In genomic region chr11:6207090-6207489, GRCm38 (mm10) we compare ENCODE assay signal across 28 mouse cellular contexts. TPM values are rescaled to one million over a fixed set of nuclear protein-coding genes. Genes with fewer than 3 reads are reported as not detected.
DNase-seq lines count a peak whose midpoint lies in the region; ATAC-seq and TF ChIP-seq lines count a peak whose summit lies in the region.
"Had no signal": no experiment of that assay in that cellular context is flagged by ENCODE, and none has a peak within 500 bp of the region (broad histone marks: within the 10 kb centered on the region; RNA-seq: fewer than 3 reads in every experiment).

No protein-coding gene starts in this region.

- no peak overlapping the region for H3K9ac ChIP-seq in MEL (ENCODE audit: control insufficient read depth, low read depth, low read length, poor library complexity, severe bottlenecking)
- H3K9ac ChIP-seq in liver, embryonic 14.5 days (replicated peaks) = no peak overlapping the region
- H3K9ac ChIP-seq: embryonic facial prominence, embryonic 13.5 days; forebrain, embryonic 12.5 days; forebrain, embryonic 15.5 days; hindbrain, embryonic 12.5 days; hindbrain, embryonic 15.5 days had no signal

- intact Hi-C loops in gastrocnemius, postnatal 36 days (cut with DNase I) = no loop called here

- no peak for TF ChIP-seq RAD21 in MEL (IDR thresholded peaks at IDR 0.05; ENCODE audit: low read depth, low read length)

- 45% methylated on average over 2 of the region's 2 CpGs for WGBS in liver, embryonic 14.5 days (ENCODE audit: insufficient replicate concordance)

- TF ChIP-seq POLR2A in MEL (IDR thresholded peaks at IDR 0.05; ENCODE audit: control insufficient read depth in 1 of 2, insufficient read depth in 1 of 2, low read depth in 1 of 2, low read length in 2 of 2, poor library complexity in 1 of 2) = no peak

- H3K4me3 ChIP-seq in MEL (ENCODE audit: control insufficient read depth in 1 of 2, insufficient read depth in 1 of 2, low read depth in 2 of 2, low read length in 2 of 2) = no peak overlapping the region
- no peak overlapping the region for H3K4me3 ChIP-seq in liver, embryonic 14.5 days (ENCODE audit: insufficient read depth in 1 of 2, low read depth in 2 of 2, low read length in 2 of 2)
- H3K4me3 ChIP-seq: embryonic facial prominence, embryonic 10.5 days; embryonic facial prominence, embryonic 13.5 days; erythroblast, embryonic 14.5 days; forebrain, embryonic 12.5 days; forebrain, embryonic 15.5 days; hindbrain, embryonic 12.5 days; hindbrain, embryonic 15.5 days had no signal

- H3K27ac ChIP-seq in MEL (ENCODE audit: control insufficient read depth, low read depth, low read length) = no peak overlapping the region
- no peak overlapping the region for H3K27ac ChIP-seq in liver, embryonic 14.5 days
- H3K27ac ChIP-seq: embryonic facial prominence, embryonic 10.5 days; embryonic facial prominence, embryonic 13.5 days; forebrain, embryonic 12.5 days; forebrain, embryonic 15.5 days; hindbrain, embryonic 12.5 days; hindbrain, embryonic 15.5 days had no signal

- TF ChIP-seq CTCF in MEL (IDR thresholded peaks at IDR 0.05 in 2 of 3, conservative IDR thresholded peaks at IDR 0.05 in 1 of 3; ENCODE audit: control insufficient read depth in 1 of 3, insufficient read depth in 1 of 3, low read depth in 2 of 3, low read length in 3 of 3, poor library complexity in 1 of 3, severe bottlenecking in 1 of 3) = no peak
- TF ChIP-seq CTCF in liver, embryonic 14.5 days (IDR thresholded peaks at IDR 0.05; ENCODE audit: low read depth) = no peak

- 0 out of 2 replicates have a peak, but pooled peaks have one; percentile 28 for ATAC-seq in liver, embryonic 14.5 days (ENCODE audit: insufficient read depth)
- peak; percentile 85 for ATAC-seq in megakaryocyte-erythroid progenitor cell, adult 5-6 weeks (replicated peaks; ENCODE audit: low FRiP score, low TSS enrichment, poor library complexity, severe bottlenecking)
- ATAC-seq: CD4-positive, CD25-positive, alpha-beta regulatory T cell, adult 4 months; forebrain, embryonic 15.5 days; Patski had no signal

- peaks cover 2 to 8% of the 10 kb centered on the region in 2 experiments for H3K27me3 ChIP-seq in MEL (ENCODE audit: control insufficient read depth in 1 of 2, insufficient read depth in 2 of 2, low read length in 2 of 2)
- H3K27me3 ChIP-seq in liver, embryonic 14.5 days (ENCODE audit: control insufficient read depth, insufficient read depth, low read length) = no peaks in the 10 kb centered on the region
- H3K27me3 ChIP-seq: embryonic facial prominence, embryonic 13.5 days; forebrain, embryonic 12.5 days; forebrain, embryonic 15.5 days; hindbrain, embryonic 15.5 days had no signal

- no peak for TF ChIP-seq EP300 in MEL (IDR thresholded peaks at IDR 0.05; ENCODE audit: low read depth in 1 of 2, low read length in 2 of 2)
- TF ChIP-seq EP300 in liver, embryonic 14.5 days (IDR thresholded peaks at IDR 0.05; ENCODE audit: low read depth) = no peak

- no peaks in the 10 kb centered on the region for H3K79me2 ChIP-seq in MEL (ENCODE audit: control insufficient read depth, insufficient read depth, low read length, poor library complexity)

- no peaks in the 10 kb centered on the region for H3K36me3 ChIP-seq in MEL (ENCODE audit: control insufficient read depth in 1 of 2, insufficient read depth in 2 of 2, low read length in 2 of 2)
- no peaks in the 10 kb centered on the region for H3K36me3 ChIP-seq in liver, embryonic 14.5 days (replicated peaks; ENCODE audit: control insufficient read depth, insufficient read depth, low read depth)
- H3K36me3 ChIP-seq: embryonic facial prominence, embryonic 10.5 days; embryonic facial prominence, embryonic 13.5 days; forebrain, embryonic 12.5 days; forebrain, embryonic 15.5 days; hindbrain, embryonic 12.5 days; hindbrain, embryonic 15.5 days had no signal

- H3K4me2 ChIP-seq in liver, embryonic 14.5 days (ENCODE audit: low read depth) = no peak overlapping the region
- H3K4me2 ChIP-seq: embryonic facial prominence, embryonic 13.5 days; forebrain, embryonic 12.5 days; forebrain, embryonic 15.5 days; heart, embryonic 11.5 days; hindbrain, embryonic 12.5 days; hindbrain, embryonic 15.5 days had no signal

- H3K9me3 ChIP-seq in MEL (replicated peaks; ENCODE audit: insufficient read depth, low read length) = no peaks in the 10 kb centered on the region
- H3K9me3 ChIP-seq in liver, embryonic 14.5 days (ENCODE audit: control insufficient read depth, low read length) = no peaks in the 10 kb centered on the region
- H3K9me3 ChIP-seq: forebrain, embryonic 15.5 days; hindbrain, embryonic 15.5 days had no signal

- peak; percentile 35 for DNase-seq in MEL (ENCODE audit: low read depth, low spot score)
- DNase-seq in liver, embryonic 14.5 days (ENCODE audit: low read depth in 3 of 3, low spot score in 3 of 3) = no peak
- no peak for DNase-seq in gastrocnemius, postnatal 36 days
- DNase-seq in thymus, postnatal 36 days = no peak
- no peak for DNase-seq in cerebellum, postnatal 14 days
- DNase-seq: adrenal gland, postnatal 10 days; adrenal gland, postnatal 36 days; cerebellum, adult 2 months; cerebellum, adult 9-11 months; cerebellum, postnatal 36 days; embryo, embryonic 11 days; heart, adult 11 months had no signal

- no peaks in the 10 kb centered on the region for H3K4me1 ChIP-seq in MEL (ENCODE audit: control insufficient read depth in 1 of 2, insufficient read depth in 2 of 2, low read length in 2 of 2)
- no peaks in the 10 kb centered on the region for H3K4me1 ChIP-seq in liver, embryonic 14.5 days (replicated peaks; ENCODE audit: control insufficient read depth in 2 of 2, insufficient read depth in 2 of 2, low read length in 1 of 2)
- H3K4me1 ChIP-seq: embryonic facial prominence, embryonic 10.5 days; embryonic facial prominence, embryonic 13.5 days; forebrain, embryonic 12.5 days; forebrain, embryonic 15.5 days; hindbrain, embryonic 12.5 days; hindbrain, embryonic 15.5 days had no signal

TF ChIP-seq in MEL, 35 proteins besides CTCF, POLR2A, EP300 and RAD21:
- no peak for TF ChIP-seq POLR2AphosphoS2 (IDR thresholded peaks at IDR 0.05; ENCODE audit: low read length)
- TF ChIP-seq MAFK (IDR thresholded peaks at IDR 0.05; ENCODE audit: borderline replicate concordance, low read depth, low read length) = no peak
- TF ChIP-seq MYB (IDR thresholded peaks at IDR 0.05; ENCODE audit: low read depth, low read length) = no peak
TF ChIP-seq in MEL: peak in this region for 0.

RNA-seq across cellular contexts. Expression of gene Nudcd3, which starts 6.9 kb away (rescaled TPM):
- total RNA-seq in MEL (2012; rRNA removed) = 29.8 and 33.3 TPM in 2 replicates
- 10 to 100 TPM in 1 of 2 experiments, not detected in 1; 50.5 TPM for polyA plus RNA-seq in MEL (2012; ENCODE audit: insufficient read depth in 1 of 2, insufficient read length in 2 of 2, low read depth in 1 of 2, low replicate concordance in 2 of 2, missing spikeins in 1 of 2)
- 10.2 TPM in 2 replicates for polyA plus RNA-seq in liver, embryonic 14.5 days (2012; rRNA removed)
- 9.3 and 11.9 TPM in 2 replicates for polyA plus RNA-seq in liver, embryonic 14.5 days (2014; fragmentation: Nextera tagmentation; extraction: Ambion mirVana)
- 27.6 and 35.1 TPM in 2 replicates for total RNA-seq in megakaryocyte-erythroid progenitor cell, adult 5-6 weeks (2014; fragmentation: Nextera tagmentation)
- 34.6 and 39.0 TPM in 2 replicates for total RNA-seq in megakaryocyte-erythroid progenitor cell, adult 5-6 weeks (2017)
- total RNA-seq in gastrocnemius, postnatal 36 days (2021) = 10 to 100 TPM; 58.5 to 62.8 TPM

RNA-seq across cellular contexts. Expression of gene A730071L15Rik, which starts 7.3 kb away (rescaled TPM):
- total RNA-seq in MEL (2012; rRNA removed) = 0.33 and 0.46 TPM in 2 replicates
- under 1 TPM in 1 of 2 experiments, not detected in 1; 0.13 TPM for polyA plus RNA-seq in MEL (2012; ENCODE audit: insufficient read depth in 1 of 2, insufficient read length in 2 of 2, low read depth in 1 of 2, low replicate concordance in 2 of 2, missing spikeins in 1 of 2)
- polyA plus RNA-seq in liver, embryonic 14.5 days (2012; rRNA removed) = 0.04 and 0.05 TPM in 2 replicates
- polyA plus RNA-seq in liver, embryonic 14.5 days (2014; fragmentation: Nextera tagmentation; extraction: Ambion mirVana) = not detected in 2 replicates
- total RNA-seq in megakaryocyte-erythroid progenitor cell, adult 5-6 weeks (2014; fragmentation: Nextera tagmentation) = 2.9 TPM in 1 of 2 replicates, not detected in the other
- total RNA-seq in megakaryocyte-erythroid progenitor cell, adult 5-6 weeks (2017) = 0.47 TPM in 1 of 2 replicates, not detected in the other
- under 1 TPM; 0.15 to 0.20 TPM for total RNA-seq in gastrocnemius, postnatal 36 days (2021)
- total RNA-seq: gastrocnemius, adult 8-10 months; heart, adult 8-10 months; hematopoietic stem cell, adult 5-6 weeks had no signal
- polyA plus RNA-seq: erythroblast, embryonic 14.5 days had no signal

RNA-seq across cellular contexts. Expression of gene Npc1l1, which starts 22.9 kb away (rescaled TPM):
- not detected in 2 replicates for total RNA-seq in MEL (2012; rRNA removed)
- polyA plus RNA-seq in MEL (2012; ENCODE audit: insufficient read depth in 1 of 2, insufficient read length in 2 of 2, low read depth in 1 of 2, low replicate concordance in 2 of 2, missing spikeins in 1 of 2) = under 1 TPM in 1 of 2 experiments, not detected in 1; 0.10 TPM
- 0.11 and 0.13 TPM in 2 replicates for polyA plus RNA-seq in liver, embryonic 14.5 days (2012; rRNA removed)
- 0.08 and 0.19 TPM in 2 replicates for polyA plus RNA-seq in liver, embryonic 14.5 days (2014; fragmentation: Nextera tagmentation; extraction: Ambion mirVana)
- 0.22 TPM in 1 of 2 replicates, not detected in the other for total RNA-seq in megakaryocyte-erythroid progenitor cell, adult 5-6 weeks (2014; fragmentation: Nextera tagmentation)
- total RNA-seq in megakaryocyte-erythroid progenitor cell, adult 5-6 weeks (2017) = not detected in 2 replicates
- total RNA-seq in gastrocnemius, postnatal 36 days (2021) = under 1 TPM; 0.08 to 0.20 TPM
- total RNA-seq: adrenal gland, postnatal 10 days; heart, postnatal 25 days; hematopoietic stem cell, adult 5-6 weeks had no signal
- polyA plus RNA-seq: embryonic facial prominence, embryonic 10.5 days; erythroblast, embryonic 14.5 days; forebrain, embryonic 12.5 days; heart, embryonic 11.5 days; heart, embryonic 14.5 days; hindbrain, embryonic 12.5 days had no signal
